Mouse (Mus musculus): ENCODE results near the gene Gm10260. TPM values are rescaled to one million over a fixed set of nuclear protein-coding genes. Genes with fewer than 3 reads are reported as not detected.

Gene Gm10260
- total RNA-seq (2023), result 664 TPM

DNA sequence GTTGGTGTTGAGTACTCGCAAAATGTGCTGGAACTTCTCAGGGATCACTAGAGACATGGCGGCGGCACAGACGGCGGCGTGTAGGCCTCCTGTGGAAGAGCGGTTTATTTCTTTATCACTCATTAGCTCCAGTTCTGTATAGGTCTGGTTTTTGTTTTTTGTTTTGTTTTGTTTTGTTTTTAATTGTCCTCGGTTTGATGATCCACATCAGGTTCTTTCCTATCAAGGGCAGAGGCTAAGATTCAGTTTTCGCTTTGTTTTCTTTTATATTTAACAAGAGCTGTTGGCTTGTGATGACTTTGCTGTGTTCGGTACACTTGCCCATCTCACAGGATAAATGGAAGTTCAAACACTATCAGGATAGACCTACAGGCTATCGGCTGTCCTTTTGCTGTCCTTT lies at the start of gene Gm10260:
Gm10260 (minus strand) TSS at position 101 of the 400 bp plus-strand sequence.

